Mouse (Mus musculus) liver, embryonic 12.5 days (tissue): Measurements from ENCODE around the gene Fat1. TPM values are rescaled to one million over a fixed set of nuclear protein-coding genes. Genes with fewer than 3 reads are reported as not detected.

ENCODE experiments used
- ATAC-seq: fragments of 200-750 bp; cut with Nextera tagmentation; 2 replicates; pipeline ENCODE4 v1.8.0; 2017; ENCODE audit warnings: moderate number of reproducible peaks, mild to moderate bottlenecking, moderate library complexity
- H3K27ac ChIP-seq: fragments of 300-500 bp; sonication (generic); 2 replicates; pipeline ENCODE4 v1.5.1; 2016; ENCODE audit warnings: mild to moderate bottlenecking
- H3K27me3 ChIP-seq: fragments of 300-500 bp; sonication (generic); replicated peaks from 2 replicates; pipeline ENCODE4 v1.6.1; 2016; ENCODE audit warnings: mild to moderate bottlenecking, moderate library complexity
- H3K36me3 ChIP-seq: fragments of 300-500 bp; sonication (generic); 2 replicates; pipeline ENCODE4 v1.6.1; 2016; ENCODE audit warnings: mild to moderate bottlenecking, moderate library complexity
- H3K4me1 ChIP-seq: fragments of 300-500 bp; sonication (generic); 2 replicates; pipeline ENCODE4 v1.6.1; 2016
- H3K4me2 ChIP-seq: fragments of 300-500 bp; sonication (generic); 2 replicates; pipeline ENCODE4 v1.6.1; 2016; ENCODE audit warnings: mild to moderate bottlenecking, moderate library complexity
- H3K4me3 ChIP-seq: fragments of 300-500 bp; sonication (generic); 2 replicates; pipeline ENCODE4 v1.5.1; 2016; ENCODE audit warnings: mild to moderate bottlenecking, moderate library complexity
- H3K9ac ChIP-seq: fragments of 300-500 bp; sonication (generic); 2 replicates; pipeline ENCODE4 v1.6.1; 2016; ENCODE audit warnings: mild to moderate bottlenecking, moderate library complexity
- H3K9me3 ChIP-seq: fragments of 300-500 bp; sonication (generic); replicated peaks from 2 replicates; pipeline ENCODE4 v1.6.1; 2016; ENCODE audit warnings: mild to moderate bottlenecking, moderate library complexity
- WGBS: fragments of 180-500 bp; shearing (Covaris S2); methylation state at CpG from one replicate; pipeline ENCODE4 v1.1.7; 2016; ENCODE audit not compliant: insufficient replicate concordance; 5-methylcytosine and 5-hydroxymethylcytosine counted together
- polyA plus RNA-seq: library from polyadenylated mRNA; unstranded; fragments of >200 nt; fragmentation: Nextera tagmentation; extraction: Ambion mirVana; gene quantifications from 2 replicates; pipeline ENCODE4 v1.2.1, GENCODE M21; 2016

The Fat1 gene
- polyA plus RNA-seq, 1 experiment from 2014 or later, result 1.8 TPM

DNA sequence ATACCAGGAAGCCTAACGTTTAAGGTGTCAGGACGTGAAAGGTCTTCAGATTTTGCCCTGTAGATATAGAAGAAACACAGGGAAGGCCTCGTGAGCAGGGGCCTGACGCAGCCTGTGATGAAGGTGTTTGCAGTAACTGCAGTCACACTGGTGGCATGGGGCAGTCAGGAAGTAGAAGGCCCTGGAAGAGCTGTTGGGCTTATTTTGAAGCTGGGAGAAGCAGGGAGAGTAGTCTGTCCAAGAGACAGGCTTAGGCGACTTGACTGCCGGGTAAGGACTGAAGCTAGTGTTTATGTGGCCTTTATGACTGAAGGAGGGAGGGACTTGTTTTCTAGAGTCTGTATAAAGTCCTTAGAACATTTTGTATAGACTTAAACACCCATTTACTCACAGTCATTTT lies 57.4 kb downstream of the Fat1 start:
- no peak overlapping the region for H3K9ac ChIP-seq
- no peak for ATAC-seq
- 0 out of 2 replicates have a peak, but pooled peaks cover 5% of the 10 kb centered on the region for H3K4me1 ChIP-seq
- peaks cover 35% of the 10 kb centered on the region for H3K27me3 ChIP-seq
- H3K9me3 ChIP-seq, result no peaks in the 10 kb centered on the region
- 66% methylated on average over 6 of the region's 6 CpGs for WGBS
- H3K4me3 ChIP-seq, result no peak overlapping the region
- H3K36me3 ChIP-seq, result no peaks in the 10 kb centered on the region
- no peak overlapping the region for H3K27ac ChIP-seq
- no peak overlapping the region for H3K4me2 ChIP-seq

DNA sequence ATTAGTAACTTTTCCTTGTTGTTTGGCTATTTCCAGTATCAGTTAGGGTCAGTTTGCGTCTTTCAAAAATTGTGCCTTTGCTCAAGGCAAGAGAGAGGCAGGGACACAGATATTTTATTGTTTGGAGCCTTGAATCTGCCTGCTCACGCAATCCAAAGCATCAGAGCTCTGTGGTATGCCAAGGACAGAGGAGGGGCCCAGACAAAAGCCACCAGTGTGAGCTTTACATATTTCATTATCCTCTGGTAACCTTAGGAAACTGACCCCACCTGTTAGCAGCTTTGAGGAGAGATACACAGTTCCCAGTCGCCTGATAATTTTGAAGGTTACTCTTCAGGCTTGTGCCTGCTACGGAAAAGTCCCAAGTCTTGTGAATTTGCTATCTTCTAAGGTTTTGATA lies 58.1 kb downstream of the Fat1 start:
- Histone ChIP-seq H3K36me3 (no peaks in the 10 kb centered on the region), H3K4me3 (no peak overlapping the region), H3K4me2 (no peak overlapping the region), H3K9ac (no peak overlapping the region), H3K27ac (no peak overlapping the region), H3K27me3 (peaks cover 35% of the 10 kb centered on the region), H3K4me1 (0 out of 2 replicates have a peak, but pooled peaks cover 5% of the 10 kb centered on the region), H3K9me3 (no peaks in the 10 kb centered on the region)
- 63% methylated on average over 4 of the region's 4 CpGs for WGBS
- no peak for ATAC-seq

DNA sequence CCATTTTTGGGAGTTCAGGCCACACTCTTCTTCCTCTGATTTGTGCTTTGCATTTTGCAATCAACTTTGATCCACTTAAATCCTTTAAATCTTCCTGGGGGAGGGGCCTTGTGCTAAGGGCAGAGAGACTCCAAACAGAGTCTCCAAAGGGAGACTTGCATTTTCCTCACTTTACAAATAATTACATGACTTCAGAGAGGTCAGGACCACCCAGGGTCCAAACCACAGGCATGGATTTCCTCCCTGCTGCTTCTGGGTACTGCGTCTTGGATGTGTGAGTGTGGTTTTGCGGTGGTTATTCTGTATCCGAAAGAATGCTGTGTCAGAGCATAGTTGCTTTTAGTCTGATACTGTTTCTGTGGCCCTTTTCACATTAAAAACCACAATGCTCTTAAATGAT lies 61.2 kb downstream of the Fat1 start:
- H3K27ac ChIP-seq, result no peak overlapping the region

DNA sequence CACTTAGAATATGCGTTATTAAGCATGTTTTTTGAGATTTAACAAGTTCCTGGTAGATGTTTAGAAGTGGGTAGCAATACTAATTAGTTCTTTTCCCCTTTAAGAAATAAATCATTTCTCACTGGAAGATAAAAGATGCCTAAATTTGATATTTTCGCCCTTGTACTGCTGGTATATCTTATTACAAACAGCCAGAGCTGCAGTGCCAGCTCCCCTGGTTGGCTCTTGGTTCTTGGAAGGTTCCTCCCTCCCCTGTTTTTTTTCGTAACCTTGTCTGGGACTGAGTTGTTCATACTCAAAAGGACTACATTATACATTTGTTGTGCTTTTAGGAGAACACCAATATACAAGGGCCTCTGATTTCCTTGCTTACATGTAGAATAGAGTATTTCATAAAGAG lies 62.1 kb downstream of the Fat1 start:
- 0 out of 2 replicates have a peak, but pooled peaks cover 14% of the 10 kb centered on the region for H3K4me1 ChIP-seq
- no peak overlapping the region for H3K27ac ChIP-seq
- no peaks in the 10 kb centered on the region for H3K9me3 ChIP-seq
- H3K9ac ChIP-seq, result no peak overlapping the region
- no peak for ATAC-seq
- H3K36me3 ChIP-seq, result no peaks in the 10 kb centered on the region
- no peak overlapping the region for H3K4me2 ChIP-seq
- WGBS, result 59% methylated on average over 3 of the region's 3 CpGs
- no peak overlapping the region for H3K4me3 ChIP-seq
- peaks cover 36% of the 10 kb centered on the region for H3K27me3 ChIP-seq

More for the DNA sequence above, 61.2 kb downstream of the Fat1 start:
- Histone ChIP-seq H3K4me1 (0 out of 2 replicates have a peak, but pooled peaks cover 10% of the 10 kb centered on the region), H3K27me3 (peaks cover 40% of the 10 kb centered on the region), H3K4me2 (no peak overlapping the region), H3K9me3 (no peaks in the 10 kb centered on the region), H3K4me3 (no peak overlapping the region), H3K9ac (no peak overlapping the region), H3K36me3 (no peaks in the 10 kb centered on the region)
- 32% methylated on average over 3 of the region's 3 CpGs for WGBS
- no peak for ATAC-seq

DNA sequence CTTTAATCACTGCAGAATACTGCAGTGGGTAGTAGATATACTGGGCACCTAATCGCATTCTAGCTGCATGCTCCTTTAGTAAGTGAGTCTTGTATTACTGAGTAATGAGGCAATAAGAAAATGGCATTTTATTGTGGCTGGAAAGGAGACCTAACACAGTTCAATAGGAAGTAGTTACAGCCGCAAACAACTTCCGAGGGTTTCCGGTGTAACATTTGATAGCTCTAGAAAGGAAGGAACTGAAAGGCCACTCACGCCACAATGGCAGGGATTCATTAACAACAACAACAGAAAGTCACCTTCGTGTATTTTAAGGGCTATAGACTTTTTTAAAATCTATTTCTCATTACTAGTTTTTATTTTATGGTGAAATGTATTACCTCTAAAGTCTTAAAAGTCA lies 62.6 kb downstream of the Fat1 start:
- ATAC-seq, result no peak
- no peak overlapping the region for H3K27ac ChIP-seq

DNA sequence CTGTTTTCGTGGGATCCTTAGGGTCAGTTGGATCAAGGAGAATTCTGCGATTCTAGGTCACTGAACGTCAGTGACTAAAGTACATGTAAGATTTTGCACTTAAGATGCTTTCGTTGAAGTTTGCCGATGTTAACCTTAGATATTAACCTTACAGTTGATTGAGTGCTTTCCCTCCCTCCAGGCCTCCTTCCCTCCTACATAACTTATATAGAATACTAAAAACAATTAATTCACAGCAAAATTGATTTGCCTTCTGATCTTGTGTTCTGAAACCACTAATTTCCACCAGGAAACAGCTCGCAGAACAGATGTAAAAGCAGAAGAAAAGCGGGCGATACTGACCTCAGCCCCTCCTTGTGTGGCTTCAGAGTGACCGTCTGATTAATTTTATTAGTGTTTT lies 63.0 kb downstream of the Fat1 start:
- no peak overlapping the region for H3K4me3 ChIP-seq
- H3K27ac ChIP-seq, result no peak overlapping the region
- H3K4me1 ChIP-seq, result peaks cover 17% of the 10 kb centered on the region; the same call in 1 of the 2 replicates
- 72% methylated on average over 9 of the region's 9 CpGs for WGBS
- no peak for ATAC-seq
- no peak overlapping the region for H3K4me2 ChIP-seq
- H3K36me3 ChIP-seq, result no peaks in the 10 kb centered on the region
- H3K9ac ChIP-seq, result no peak overlapping the region
- no peaks in the 10 kb centered on the region for H3K9me3 ChIP-seq
- peaks cover 32% of the 10 kb centered on the region for H3K27me3 ChIP-seq

More for the DNA sequence above, 62.6 kb downstream of the Fat1 start:
- no peaks in the 10 kb centered on the region for H3K36me3 ChIP-seq
- 0 out of 2 replicates have a peak, but pooled peaks cover 14% of the 10 kb centered on the region for H3K4me1 ChIP-seq
- H3K4me2 ChIP-seq, result no peak overlapping the region
- WGBS, result 34% methylated on average over 6 of the region's 6 CpGs
- no peaks in the 10 kb centered on the region for H3K9me3 ChIP-seq
- peaks cover 32% of the 10 kb centered on the region for H3K27me3 ChIP-seq
- H3K9ac ChIP-seq, result no peak overlapping the region
- H3K4me3 ChIP-seq, result no peak overlapping the region

DNA sequence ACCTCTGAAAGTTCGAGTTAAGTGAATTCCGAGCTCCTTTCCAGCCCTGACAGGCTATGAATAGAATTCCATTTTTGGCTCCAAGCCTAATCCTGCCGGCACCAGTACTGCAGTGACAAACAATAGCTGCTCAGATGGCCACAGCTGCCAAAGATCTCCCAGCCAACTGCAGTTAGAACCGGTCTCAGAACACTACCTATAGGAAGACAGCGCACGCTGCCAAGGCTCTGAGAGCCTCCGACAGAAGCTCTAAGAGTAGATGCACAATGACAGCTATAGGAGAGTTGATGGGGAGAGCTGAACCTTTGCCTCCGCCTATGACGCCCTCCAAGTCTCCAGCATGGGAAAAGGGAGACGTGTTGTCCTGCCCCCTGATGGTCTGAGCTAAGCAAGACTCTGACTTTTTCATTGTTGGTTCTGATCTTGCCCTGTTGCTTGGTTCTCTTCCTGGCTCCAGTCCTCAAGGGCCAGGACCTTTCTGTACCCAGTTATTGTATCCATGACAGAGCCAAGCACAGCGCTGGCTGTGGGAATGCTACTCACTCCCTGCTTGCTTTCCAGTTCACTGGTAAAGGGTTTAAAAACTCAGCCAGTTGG lies 63.5 kb downstream of the Fat1 start:
- Histone ChIP-seq H3K4me2 (no peak overlapping the region), H3K36me3 (no peaks in the 10 kb centered on the region), H3K4me1 (peaks cover 19% of the 10 kb centered on the region; the same call in 1 of the 2 replicates), H3K27ac (no peak overlapping the region), H3K9me3 (no peaks in the 10 kb centered on the region), H3K4me3 (no peak overlapping the region), H3K9ac (no peak overlapping the region), H3K27me3 (peaks cover 32% of the 10 kb centered on the region)
- 57% methylated on average over 11 of the region's 11 CpGs for WGBS
- no peak for ATAC-seq

DNA sequence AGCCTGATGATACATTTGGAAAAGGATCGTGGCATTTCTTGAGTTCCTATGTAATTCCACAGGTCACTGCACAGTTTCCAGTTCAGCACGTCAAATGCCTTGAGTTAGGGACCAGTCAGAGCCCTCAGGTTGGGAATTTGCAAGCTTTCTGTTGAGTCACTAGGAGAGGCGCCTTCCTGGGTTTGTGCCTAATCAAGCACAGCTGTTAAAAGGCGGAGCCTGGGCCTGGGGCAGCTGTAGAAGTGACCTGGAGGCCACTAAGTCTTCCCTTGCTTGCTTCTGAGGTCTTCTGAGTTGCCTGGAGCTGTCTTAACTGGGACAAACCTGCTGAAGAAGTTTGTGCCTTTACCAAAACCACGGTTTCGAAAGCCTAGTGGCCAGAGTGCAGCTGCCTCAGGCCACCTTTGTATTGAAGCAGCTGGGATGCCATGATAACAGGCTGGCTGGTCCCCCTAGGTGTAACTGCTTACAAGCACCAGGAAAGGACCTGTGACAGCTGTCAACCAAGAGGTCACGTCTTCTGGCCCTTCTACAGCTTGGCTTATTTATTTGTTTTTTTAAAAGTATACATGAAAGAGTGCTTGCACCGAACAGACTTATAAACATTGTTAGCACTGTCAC lies 66.4 kb downstream of the Fat1 start:
- H3K36me3 ChIP-seq, result no peaks in the 10 kb centered on the region
- H3K4me2 ChIP-seq, result no peak overlapping the region
- peaks cover 14% of the 10 kb centered on the region; the same call in 1 of the 2 replicates for H3K4me1 ChIP-seq
- no peak overlapping the region for H3K4me3 ChIP-seq
- H3K27me3 ChIP-seq, result peaks cover 14% of the 10 kb centered on the region
- no peaks in the 10 kb centered on the region for H3K9me3 ChIP-seq
- no peak overlapping the region for H3K9ac ChIP-seq
- peak; percentile 58; the same call in 1 of the 2 replicates for ATAC-seq
- 42% methylated on average over 8 of the region's 8 CpGs for WGBS
- no peak overlapping the region for H3K27ac ChIP-seq

DNA sequence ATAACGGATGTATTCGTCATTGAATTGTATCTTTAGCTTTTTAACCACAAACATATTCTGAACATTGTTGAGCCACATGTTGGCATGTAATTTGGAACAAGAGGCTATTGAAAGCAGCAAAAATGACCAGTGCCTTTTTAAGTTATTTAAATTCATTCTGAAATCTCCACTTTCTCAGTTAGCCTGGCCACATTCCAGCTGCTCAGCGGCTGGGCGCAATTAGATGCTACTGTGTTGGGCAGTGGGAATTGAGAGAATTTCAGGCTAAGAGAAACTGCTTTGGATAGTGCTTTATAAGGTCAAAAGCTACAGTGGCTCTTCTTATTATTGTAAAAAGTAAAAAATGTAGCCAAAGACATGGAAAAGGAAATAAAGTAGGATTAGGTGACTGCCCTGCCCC lies 67.4 kb downstream of the Fat1 start:
- Histone ChIP-seq H3K4me2 (no peak overlapping the region), H3K27ac (no peak overlapping the region), H3K27me3 (peaks cover 14% of the 10 kb centered on the region), H3K4me3 (no peak overlapping the region), H3K9me3 (no peaks in the 10 kb centered on the region), H3K4me1 (peaks cover 14% of the 10 kb centered on the region; the same call in 1 of the 2 replicates), H3K36me3 (no peaks in the 10 kb centered on the region), H3K9ac (no peak overlapping the region)
- WGBS, result 78% methylated on average over 4 of the region's 4 CpGs
- no peak for ATAC-seq

DNA sequence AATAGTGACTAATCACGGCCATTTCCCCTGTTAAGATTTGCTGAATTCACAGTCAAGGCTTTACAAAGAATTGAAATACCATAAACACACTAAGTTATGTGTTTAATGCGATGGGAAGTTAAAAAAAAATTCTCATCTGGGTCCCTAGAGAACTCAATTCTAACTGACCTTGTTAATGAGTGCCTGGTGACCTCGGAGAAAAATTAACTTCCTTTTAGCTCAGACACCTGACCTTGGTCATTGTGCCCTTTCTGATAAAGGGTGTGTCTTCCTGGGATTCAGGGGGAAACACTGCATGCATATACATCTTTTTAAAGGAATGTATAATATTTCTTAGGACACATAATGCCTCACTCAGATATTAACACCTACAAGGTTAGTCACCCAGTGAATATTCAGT lies 68.8 kb downstream of the Fat1 start:
- no peaks in the 10 kb centered on the region for H3K9me3 ChIP-seq
- no peaks in the 10 kb centered on the region for H3K36me3 ChIP-seq
- 42% methylated on average over 3 of the region's 3 CpGs for WGBS
- no peak for ATAC-seq
- H3K27ac ChIP-seq, result no peak overlapping the region
- no peak overlapping the region for H3K9ac ChIP-seq
- no peak overlapping the region for H3K4me3 ChIP-seq
- peaks cover 11% of the 10 kb centered on the region for H3K27me3 ChIP-seq
- no peak overlapping the region for H3K4me2 ChIP-seq
- peaks cover 14% of the 10 kb centered on the region; the same call in 1 of the 2 replicates for H3K4me1 ChIP-seq

DNA sequence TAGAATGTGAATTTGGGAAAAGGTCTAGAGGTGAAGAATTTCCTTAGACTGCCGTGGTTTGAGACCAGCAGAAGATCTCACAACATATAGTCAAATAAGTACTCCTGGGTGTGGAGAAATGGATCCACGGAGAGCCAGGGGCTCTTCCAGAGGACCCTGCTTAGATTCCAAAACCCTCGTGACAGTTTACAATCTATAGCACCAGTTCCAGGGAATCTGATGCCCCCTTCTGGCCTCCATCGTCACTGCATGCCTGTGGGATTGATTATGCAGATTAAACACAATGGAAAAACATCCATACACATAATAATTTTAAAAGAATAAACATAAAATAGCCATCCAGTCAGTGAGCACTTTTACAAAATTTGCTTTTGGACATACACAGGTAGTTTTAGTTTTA lies 75.4 kb downstream of the Fat1 start:
- 30% methylated on average over 4 of the region's 4 CpGs for WGBS
- no peak for ATAC-seq

DNA sequence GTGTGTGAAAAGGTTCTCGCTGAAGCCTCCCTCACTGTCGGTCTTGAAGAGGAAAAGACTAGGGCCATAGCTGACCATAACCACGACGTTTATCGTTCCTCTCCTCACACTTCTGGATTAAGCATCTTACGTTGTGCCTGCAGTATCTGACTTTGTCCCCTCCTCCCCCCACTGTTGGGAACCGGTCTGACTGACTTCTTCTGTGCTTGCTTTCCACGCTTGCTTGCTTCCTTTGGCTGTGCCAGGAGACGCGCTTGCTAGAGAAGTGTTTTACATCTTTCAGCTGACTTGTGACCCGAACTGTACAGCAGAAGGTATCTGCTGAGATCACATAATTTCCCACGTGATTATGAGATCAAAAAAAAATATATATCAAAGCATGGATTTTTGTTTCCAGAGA lies 76.5 kb downstream of the Fat1 start:
- Histone ChIP-seq H3K4me3 (no peak overlapping the region), H3K4me1 (no peaks in the 10 kb centered on the region), H3K36me3 (peaks cover 9% of the 10 kb centered on the region), H3K4me2 (no peak overlapping the region), H3K9me3 (no peaks in the 10 kb centered on the region), H3K27ac (no peak overlapping the region), H3K27me3 (no peaks in the 10 kb centered on the region), H3K9ac (no peak overlapping the region)
- 65% methylated on average over 12 of the region's 12 CpGs for WGBS
- no peak for ATAC-seq

More for the DNA sequence above, 75.4 kb downstream of the Fat1 start:
- H3K4me1 ChIP-seq, result no peaks in the 10 kb centered on the region
- no peak overlapping the region for H3K4me2 ChIP-seq
- no peak overlapping the region for H3K9ac ChIP-seq
- no peaks in the 10 kb centered on the region for H3K27me3 ChIP-seq
- H3K4me3 ChIP-seq, result no peak overlapping the region
- H3K36me3 ChIP-seq, result peaks cover 9% of the 10 kb centered on the region
- H3K27ac ChIP-seq, result no peak overlapping the region
- H3K9me3 ChIP-seq, result no peaks in the 10 kb centered on the region
